Mouse (Mus musculus) cerebellum, adult 9-11 months (tissue): ENCODE data around the gene Tomt.

Source experiments
- DNase-seq: peaks from one replicate; pipeline ENCODE4 v3.0.0; 2022

Gene Tomt

GRCm38 (mm10) chr7:101852846-101853245, 53.3 kb downstream of the Tomt start:
- DNase-seq = no peak

GRCm38 (mm10) chr7:101851689-101852088, 54.5 kb downstream of the Tomt start:
- DNase-seq = no peak
